Mouse (Mus musculus): ENCODE measurements around the gene Cbfa2t2. TPM values are rescaled to one million over a fixed set of nuclear protein-coding genes. Genes with fewer than 3 reads are reported as not detected.
A peak's percentile ranks its signal among the peaks of the same experiment; 100 is the strongest.

Gene Cbfa2t2
- total and polyA plus RNA-seq, 2 experiments = 4.3 to 7.3 TPM

- no peak for DNase-seq (ENCODE audit: extremely low read depth, low read depth, low spot score)
- no peaks in the 10 kb centered on the region for H3K27me3 ChIP-seq (ENCODE audit: control insufficient read depth, insufficient read depth, low read length)
- TF ChIP-seq CTCF (IDR thresholded peaks at IDR 0.05; ENCODE audit: low read depth, low read length) = no peak
- no peak for TF ChIP-seq POLR2A (IDR thresholded peaks at IDR 0.05; ENCODE audit: extremely low read depth, insufficient read depth, low read length)
- no peak overlapping the region for H3K9ac ChIP-seq (ENCODE audit: low read depth, low read length)
- H3K4me3 ChIP-seq (ENCODE audit: insufficient read depth, low read depth, low read length) = no peak overlapping the region
- 0 out of 2 replicates have a peak, but pooled peaks cover 4% of the 10 kb centered on the region for H3K36me3 ChIP-seq (ENCODE audit: control insufficient read depth, insufficient read depth, low read length)
- no peaks in the 10 kb centered on the region for H3K79me2 ChIP-seq (ENCODE audit: control insufficient read depth, insufficient read depth, low read length)
- H3K27ac ChIP-seq (replicated peaks; ENCODE audit: insufficient read depth, low read depth, low read length) = no peak overlapping the region
- 87% methylated on average over 2 of the region's 2 CpGs for WGBS
- peaks cover 17% of the 10 kb centered on the region for H3K4me1 ChIP-seq (ENCODE audit: control insufficient read depth, insufficient read depth, low read length)
Observed at GRCm38 (mm10) chr2:154399325-154399724, 37.0 kb upstream of the Cbfa2t2 start.

GRCm38 (mm10) chr2:154401976-154402375, 34.3 kb upstream of the Cbfa2t2 start:
- peaks cover 23% of the 10 kb centered on the region for H3K4me1 ChIP-seq (ENCODE audit: control insufficient read depth, insufficient read depth, low read length)
- no peak for DNase-seq (ENCODE audit: extremely low read depth, low read depth, low spot score)
- 56% methylated on average over 1 of the region's 1 CpGs for WGBS
- no peak overlapping the region for H3K9ac ChIP-seq (ENCODE audit: low read depth, low read length)
- H3K4me3 ChIP-seq (ENCODE audit: insufficient read depth, low read depth, low read length) = no peak overlapping the region
- H3K27ac ChIP-seq (replicated peaks; ENCODE audit: insufficient read depth, low read depth, low read length) = no peak overlapping the region
- H3K79me2 ChIP-seq (ENCODE audit: control insufficient read depth, insufficient read depth, low read length) = peaks cover 10% of the 10 kb centered on the region
- H3K36me3 ChIP-seq (ENCODE audit: control insufficient read depth, insufficient read depth, low read length) = 0 out of 2 replicates have a peak, but pooled peaks cover 4% of the 10 kb centered on the region
- TF ChIP-seq CTCF (IDR thresholded peaks at IDR 0.05; ENCODE audit: low read depth, low read length) (no peak), POLR2A (IDR thresholded peaks at IDR 0.05; ENCODE audit: extremely low read depth, insufficient read depth, low read length) (no peak)
- no peaks in the 10 kb centered on the region for H3K27me3 ChIP-seq (ENCODE audit: control insufficient read depth, insufficient read depth, low read length)

GRCm38 (mm10) chr2:154402811-154403210, 33.5 kb upstream of the Cbfa2t2 start:
- 12% methylated on average over 7 of the region's 7 CpGs for WGBS
- Histone ChIP-seq H3K4me3 (ENCODE audit: insufficient read depth, low read depth, low read length) (no peak overlapping the region), H3K27ac (replicated peaks; ENCODE audit: insufficient read depth, low read depth, low read length) (no peak overlapping the region), H3K36me3 (ENCODE audit: control insufficient read depth, insufficient read depth, low read length) (0 out of 2 replicates have a peak, but pooled peaks cover 2% of the 10 kb centered on the region), H3K9ac (ENCODE audit: low read depth, low read length) (no peak overlapping the region), H3K79me2 (ENCODE audit: control insufficient read depth, insufficient read depth, low read length) (peaks cover 17% of the 10 kb centered on the region), H3K4me1 (ENCODE audit: control insufficient read depth, insufficient read depth, low read length) (peaks cover 26% of the 10 kb centered on the region), H3K27me3 (ENCODE audit: control insufficient read depth, insufficient read depth, low read length) (no peaks in the 10 kb centered on the region)
- TF ChIP-seq CTCF (IDR thresholded peaks at IDR 0.05; ENCODE audit: low read depth, low read length) (no peak), POLR2A (IDR thresholded peaks at IDR 0.05; ENCODE audit: extremely low read depth, insufficient read depth, low read length) (no peak)
- DNase-seq (ENCODE audit: extremely low read depth, low read depth, low spot score) = no peak

GRCm38 (mm10) chr2:154405447-154405994, 30.8 kb upstream of the Cbfa2t2 start:
- peaks cover 17% of the 10 kb centered on the region for H3K79me2 ChIP-seq (ENCODE audit: control insufficient read depth, insufficient read depth, low read length)
- no peak overlapping the region for H3K4me3 ChIP-seq (ENCODE audit: insufficient read depth, low read depth, low read length)
- no peak for TF ChIP-seq POLR2A (IDR thresholded peaks at IDR 0.05; ENCODE audit: extremely low read depth, insufficient read depth, low read length)
- no peak for TF ChIP-seq CTCF (IDR thresholded peaks at IDR 0.05; ENCODE audit: low read depth, low read length)
- peaks cover 26% of the 10 kb centered on the region for H3K4me1 ChIP-seq (ENCODE audit: control insufficient read depth, insufficient read depth, low read length)
- H3K9ac ChIP-seq (ENCODE audit: low read depth, low read length) = no peak overlapping the region
- no peak overlapping the region for H3K27ac ChIP-seq (replicated peaks; ENCODE audit: insufficient read depth, low read depth, low read length)
- H3K36me3 ChIP-seq (ENCODE audit: control insufficient read depth, insufficient read depth, low read length) = 0 out of 2 replicates have a peak, but pooled peaks cover 2% of the 10 kb centered on the region
- peak; percentile 52 for DNase-seq (ENCODE audit: extremely low read depth, low read depth, low spot score)
- no peaks in the 10 kb centered on the region for H3K27me3 ChIP-seq (ENCODE audit: control insufficient read depth, insufficient read depth, low read length)
- WGBS = 75% methylated on average over 5 of the region's 5 CpGs

- H3K27ac ChIP-seq (replicated peaks; ENCODE audit: insufficient read depth, low read depth, low read length) = peak overlapping the region; percentile 78
- H3K79me2 ChIP-seq (ENCODE audit: control insufficient read depth, insufficient read depth, low read length) = peaks cover 17% of the 10 kb centered on the region
- H3K4me3 ChIP-seq (ENCODE audit: insufficient read depth, low read depth, low read length) = peak overlapping the region; percentile 98
- H3K27me3 ChIP-seq (ENCODE audit: control insufficient read depth, insufficient read depth, low read length) = no peaks in the 10 kb centered on the region
- peaks cover 30% of the 10 kb centered on the region for H3K4me1 ChIP-seq (ENCODE audit: control insufficient read depth, insufficient read depth, low read length)
- no peaks in the 10 kb centered on the region for H3K36me3 ChIP-seq (ENCODE audit: control insufficient read depth, insufficient read depth, low read length)
- DNase-seq (ENCODE audit: extremely low read depth, low read depth, low spot score) = no peak
- 33% methylated on average over 11 of the region's 11 CpGs for WGBS
- TF ChIP-seq CTCF (IDR thresholded peaks at IDR 0.05; ENCODE audit: low read depth, low read length) = no peak
- no peak for TF ChIP-seq POLR2A (IDR thresholded peaks at IDR 0.05; ENCODE audit: extremely low read depth, insufficient read depth, low read length)
- peak overlapping the region; percentile 93 for H3K9ac ChIP-seq (ENCODE audit: low read depth, low read length)
Observed at GRCm38 (mm10) chr2:154407063-154407642, 29.1 kb upstream of the Cbfa2t2 start.

All from liver, adult 2 months (tissue).